Mouse (Mus musculus): ENCODE measurements around the gene Gm10570.
A peak's percentile ranks its signal among the peaks of the same experiment; 100 is the strongest.

DNA sequence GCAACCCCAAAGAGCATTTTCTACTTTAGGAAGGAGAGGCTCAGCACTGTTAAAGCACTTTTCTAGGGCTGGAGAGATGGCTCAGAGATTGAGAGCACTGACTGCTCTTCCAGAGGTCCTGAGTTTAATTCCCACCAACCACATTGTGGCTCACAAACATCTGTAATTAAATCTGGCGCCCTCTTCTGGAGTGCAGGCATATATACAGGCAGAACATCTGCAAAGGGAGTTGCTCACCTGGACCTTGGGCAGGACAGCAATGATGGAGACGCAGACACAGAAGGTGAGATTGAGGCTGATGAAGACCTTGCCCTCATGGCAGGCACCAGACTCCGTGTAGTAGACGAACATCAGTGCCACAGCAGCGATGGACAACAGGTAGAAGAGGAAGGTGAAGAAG, 48.1 kb downstream of the Gm10570 start:
- TF ChIP-seq CTCF (conservative IDR thresholded peaks at IDR 0.05; ENCODE audit: low read length) = peak; percentile 84
- TF ChIP-seq POU5F1 (IDR thresholded peaks at IDR 0.05; ENCODE audit: borderline replicate concordance, low read length) = no peak
- TF ChIP-seq NANOG (IDR thresholded peaks at IDR 0.05; ENCODE audit: borderline replicate concordance, low read length) = no peak
